Mouse (Mus musculus) heart, postnatal 25 days (tissue): ENCODE data around the gene Ghrl. TPM values are rescaled to one million over a fixed set of nuclear protein-coding genes. Genes with fewer than 3 reads are reported as not detected.

Experiments used
- DNase-seq: peaks from one replicate; pipeline ENCODE4 v3.0.0; 2022; ENCODE audit warnings: low spot score
- intact Hi-C: fragments of 180-260 bp; cut with DNase I; formaldehyde crosslinking; loops from one replicate; pipeline ENCODE4 v1.15.1; 2025
- total RNA-seq, 2 experiments: library from RNA; stranded (reverse); gene quantifications; 2 replicates each; pipeline ENCODE4 v1.2.3; 2021

Gene Ghrl
- total RNA-seq, 2 experiments from 2014 or later: not detected

DNA sequence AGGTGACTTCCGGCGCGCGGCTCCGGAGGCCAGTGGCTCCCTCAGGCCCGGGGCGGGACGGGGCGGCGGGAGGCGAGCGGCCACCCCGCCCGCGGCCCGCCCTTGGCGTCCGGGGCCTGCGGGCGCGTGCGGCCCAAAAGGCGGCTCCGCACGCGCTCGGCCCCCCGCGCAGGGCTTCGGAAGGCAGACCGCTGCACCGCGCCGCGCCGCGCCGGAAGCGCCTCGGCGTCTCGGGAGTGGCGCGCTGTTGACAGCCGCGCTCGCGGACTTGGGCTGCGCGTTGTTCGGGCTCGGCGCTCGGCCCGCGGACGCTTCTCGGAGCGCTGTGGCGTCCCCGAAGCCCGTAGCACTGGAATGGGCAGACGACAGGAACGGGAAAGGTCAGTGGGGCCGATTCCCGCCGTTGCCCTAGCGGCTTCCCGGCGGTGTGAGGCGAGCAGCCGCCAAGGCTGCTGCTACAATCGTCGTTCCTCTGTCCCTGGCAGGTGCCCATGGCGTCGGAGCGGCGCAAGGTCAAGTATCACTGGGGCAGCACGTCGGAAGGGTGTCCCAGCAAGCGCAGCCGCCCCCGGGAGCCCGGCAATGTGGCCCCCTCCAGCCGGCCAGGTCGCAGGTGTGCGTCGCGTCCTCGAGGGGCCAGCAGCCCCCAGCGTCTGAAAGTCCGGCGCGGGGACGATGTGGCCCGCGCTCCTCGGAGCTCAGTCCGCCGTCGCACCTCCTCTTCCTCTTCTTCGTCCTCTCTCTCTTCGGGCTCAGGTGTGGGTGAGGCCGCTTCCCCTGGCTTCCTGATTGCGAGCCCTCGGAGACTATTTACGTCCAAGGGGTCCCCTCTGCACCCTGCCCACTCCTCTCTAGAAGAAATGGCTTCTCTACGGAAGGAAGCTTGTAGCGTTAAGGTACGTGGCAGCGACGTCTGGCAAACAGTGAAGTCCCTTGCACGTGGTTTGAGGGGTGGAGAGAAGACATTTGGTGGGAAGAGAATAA lies 22.2 kb downstream of the Ghrl start:
- DNase-seq: no peak
- intact Hi-C loops: loop anchor here (2.0 to 10.0 kb wide), 2 partner anchors 33 to 213 kb away; partner anchors contain the start of gene Creld1

DNA sequence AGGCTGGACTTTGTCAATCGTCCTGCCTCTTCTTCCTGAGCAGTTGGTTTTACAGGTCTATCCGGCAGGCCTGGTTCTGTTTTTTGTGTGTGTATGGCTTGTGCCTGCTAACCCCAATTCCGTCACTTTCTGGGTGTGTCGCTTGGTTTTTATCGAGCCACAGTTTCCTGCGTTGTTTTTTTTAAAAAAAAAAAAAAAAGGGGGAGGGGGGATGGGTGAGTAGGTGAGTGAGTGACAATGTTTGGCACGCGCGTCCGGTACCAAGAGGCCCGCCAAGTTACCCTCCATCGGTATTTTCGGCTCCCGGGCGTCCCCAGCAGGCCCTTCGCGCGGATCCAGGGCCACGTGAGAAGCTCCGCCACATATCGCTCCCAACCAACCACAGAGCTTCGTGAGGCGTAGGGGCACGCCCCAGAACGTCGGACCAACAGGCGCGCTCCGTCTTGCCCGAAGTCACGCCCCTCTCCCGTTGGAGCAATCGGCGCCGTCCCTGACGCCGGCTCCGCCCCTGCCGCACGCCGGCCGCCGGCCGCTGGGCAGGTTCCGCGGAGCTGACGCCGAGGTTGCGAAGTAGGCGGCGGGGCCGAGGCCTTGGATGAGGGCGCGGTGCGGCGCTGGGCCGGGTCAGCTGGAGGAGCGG lies 23.0 kb downstream of the Ghrl start, which contains the start of gene Tatdn2:
Gene Tatdn2, plus strand, starts transcription at position 469 of the 640 bp plus-strand sequence.
- intact Hi-C loops: loop anchor here (10.0 kb wide), 1 partner anchor 212 kb away; the partner anchor contains the start of gene Creld1
- peak; percentile 97 for DNase-seq

DNA sequence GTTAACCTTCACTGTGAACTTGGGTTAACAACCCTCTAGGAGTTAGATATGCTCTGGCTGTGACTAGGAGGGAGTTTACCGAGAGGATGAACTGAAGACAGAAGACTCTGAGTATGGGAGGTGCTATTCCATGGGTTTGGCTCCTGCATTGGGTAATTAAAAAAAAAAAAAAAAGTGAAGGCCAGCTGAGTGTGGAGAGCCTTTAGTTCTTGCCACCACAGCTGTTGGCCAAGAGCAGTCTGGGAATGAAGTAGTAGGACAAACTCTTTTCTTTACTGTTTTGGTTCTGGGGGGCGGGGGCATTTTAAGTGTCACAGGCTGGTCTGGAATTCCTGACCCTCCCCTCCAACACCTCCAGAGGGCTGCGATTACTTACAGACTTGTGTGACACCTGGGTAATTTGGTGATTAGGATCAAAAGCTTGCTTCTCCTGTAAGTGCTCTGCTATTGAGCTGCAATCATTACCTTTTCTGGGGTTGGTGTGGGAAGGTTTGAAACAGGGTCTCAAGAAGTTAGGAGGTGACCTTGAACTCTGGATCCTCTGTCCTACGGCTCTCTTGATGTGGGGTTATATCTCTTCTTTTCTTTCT lies 23.8 kb downstream of the Ghrl start:
- intact Hi-C loops: loop anchor here (10.0 kb wide), 1 partner anchor 211 kb away; the partner anchor contains the start of gene Creld1
- no peak for DNase-seq

DNA sequence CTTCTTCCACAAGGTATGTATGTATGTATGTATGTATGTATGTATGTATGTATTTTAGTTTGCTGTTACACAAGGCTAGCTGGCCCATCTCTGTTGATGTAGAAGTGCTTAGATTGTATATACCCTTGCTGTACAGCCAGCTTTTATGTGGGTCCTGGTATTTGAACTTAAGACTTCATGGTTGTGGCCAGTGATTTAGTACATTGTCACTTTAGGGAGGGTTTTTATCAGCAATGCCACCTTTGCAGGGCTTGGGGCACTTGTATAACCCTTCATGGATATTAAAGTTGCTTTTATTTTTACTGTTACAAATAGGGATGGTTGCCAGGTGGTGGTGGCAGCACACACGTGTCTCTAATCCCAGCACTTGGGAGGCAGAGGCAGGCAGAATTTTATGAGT lies 24.5 kb downstream of the Ghrl start:
- intact Hi-C loops: loop anchor here (10.0 kb wide), 1 partner anchor 210 kb away; the partner anchor contains the start of gene Creld1
- DNase-seq: no peak

- DNase-seq: no peak
- intact Hi-C loops: loop anchor here (10.0 kb wide), 1 partner anchor 209 kb away; the partner anchor contains the start of gene Creld1
Measured at GRCm38 (mm10) chr6:113693377-113693776, 26.3 kb downstream of the Ghrl start.

DNA sequence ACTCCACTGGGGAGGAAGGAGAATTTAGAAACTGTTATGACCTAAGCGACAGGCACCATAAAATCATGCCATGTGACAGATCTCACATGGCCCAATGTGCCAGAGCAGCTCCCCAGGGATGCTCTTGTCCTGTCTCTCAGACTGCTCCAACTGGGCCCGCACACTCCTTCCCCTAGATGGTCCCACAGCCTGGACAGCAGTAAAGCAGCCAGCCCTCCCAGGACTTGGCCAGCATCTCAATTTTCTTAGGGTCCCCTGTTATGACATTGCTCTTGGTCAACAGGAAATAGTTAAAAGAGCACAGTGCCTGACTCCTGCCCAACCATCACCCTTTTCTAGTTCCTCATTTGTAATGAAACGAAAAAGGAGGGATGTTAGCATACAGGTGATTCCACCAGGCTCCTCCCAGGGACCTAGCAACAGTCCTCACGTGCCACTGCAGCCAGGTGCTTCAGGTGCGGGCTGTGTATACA lies 27.0 kb downstream of the Ghrl start:
- intact Hi-C loops: loop anchor here (10.0 kb wide), 1 partner anchor 208 kb away; the partner anchor contains the start of gene Creld1
- no peak for DNase-seq

GRCm38 (mm10) chr6:113691084-113691462 lies 28.6 kb downstream of the Ghrl start:
- DNase-seq: no peak
- intact Hi-C loops: loop anchor here (10.0 kb wide), 1 partner anchor 206 kb away; the partner anchor contains the start of gene Creld1

DNA sequence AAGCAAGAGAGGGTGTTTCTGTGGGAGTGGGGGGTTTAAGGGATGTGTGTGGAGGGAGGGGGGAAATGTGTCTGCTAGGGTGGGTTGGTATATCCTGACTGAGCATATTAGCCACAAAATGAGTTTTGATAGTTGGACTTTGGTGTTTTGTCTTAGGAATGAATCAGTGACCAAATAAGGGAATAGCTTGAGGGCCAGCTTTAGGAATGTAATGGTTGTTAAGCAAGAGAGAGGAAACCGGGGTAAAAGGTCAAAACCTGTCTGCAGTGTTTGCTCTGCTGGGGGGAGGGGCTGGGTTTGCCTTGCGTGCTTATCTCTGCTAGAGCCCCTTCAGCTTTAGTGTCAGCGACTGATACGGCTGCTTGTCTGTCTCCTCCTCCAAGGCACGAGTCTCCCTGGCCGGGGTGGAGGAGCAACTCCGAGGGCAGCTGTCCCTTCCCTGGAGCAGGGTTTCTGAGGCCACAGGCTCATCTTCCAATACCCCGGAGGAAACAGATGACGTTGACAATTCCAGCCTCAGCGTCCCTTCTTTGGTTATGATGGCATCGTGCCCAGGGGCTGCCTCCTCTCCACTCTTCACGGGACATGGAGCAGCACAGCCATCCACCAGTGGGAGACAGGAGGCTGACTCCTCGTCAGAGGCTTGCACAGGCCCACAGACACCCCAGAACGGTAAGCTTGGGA lies 29.1 kb downstream of the Ghrl start:
- DNase-seq: no peak
- intact Hi-C loops: loop anchor here (10.0 kb wide), 1 partner anchor 206 kb away; the partner anchor contains the start of gene Creld1

- no peak for DNase-seq
- intact Hi-C loops: loop anchor here (10.0 kb wide), 1 partner anchor 205 kb away; the partner anchor contains the start of gene Creld1
Measured at GRCm38 (mm10) chr6:113690008-113690399, 29.7 kb downstream of the Ghrl start.

DNA sequence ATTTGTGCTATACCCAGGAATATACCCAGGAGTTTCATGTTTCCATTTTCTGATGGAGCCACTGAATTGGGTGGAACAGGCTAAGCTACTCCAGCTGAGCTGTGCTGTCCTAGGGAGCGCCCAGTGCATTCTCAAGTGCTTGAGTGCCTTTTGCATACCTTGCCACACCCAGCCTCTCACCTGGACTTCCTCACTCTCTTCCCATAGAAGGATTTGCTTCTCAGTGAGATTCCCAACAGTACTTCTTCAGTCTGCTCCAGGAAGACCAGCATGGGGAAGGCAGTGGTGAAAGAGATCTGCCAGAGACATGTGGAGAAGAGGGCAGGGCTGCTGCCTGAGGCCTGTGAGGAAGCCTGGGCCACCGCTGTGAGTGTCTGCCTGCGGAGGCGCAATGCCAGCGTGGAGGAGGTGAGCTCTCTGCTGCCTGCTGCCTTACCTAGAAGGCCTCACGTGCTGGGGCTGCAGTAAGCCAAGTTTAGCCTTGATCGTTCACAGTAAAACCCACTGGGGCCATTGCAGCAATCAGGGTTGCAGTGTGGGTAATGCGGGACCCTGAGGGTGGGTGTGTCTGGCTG lies 33.0 kb downstream of the Ghrl start:
- intact Hi-C loops: no loop called here
- DNase-seq: no peak

DNA sequence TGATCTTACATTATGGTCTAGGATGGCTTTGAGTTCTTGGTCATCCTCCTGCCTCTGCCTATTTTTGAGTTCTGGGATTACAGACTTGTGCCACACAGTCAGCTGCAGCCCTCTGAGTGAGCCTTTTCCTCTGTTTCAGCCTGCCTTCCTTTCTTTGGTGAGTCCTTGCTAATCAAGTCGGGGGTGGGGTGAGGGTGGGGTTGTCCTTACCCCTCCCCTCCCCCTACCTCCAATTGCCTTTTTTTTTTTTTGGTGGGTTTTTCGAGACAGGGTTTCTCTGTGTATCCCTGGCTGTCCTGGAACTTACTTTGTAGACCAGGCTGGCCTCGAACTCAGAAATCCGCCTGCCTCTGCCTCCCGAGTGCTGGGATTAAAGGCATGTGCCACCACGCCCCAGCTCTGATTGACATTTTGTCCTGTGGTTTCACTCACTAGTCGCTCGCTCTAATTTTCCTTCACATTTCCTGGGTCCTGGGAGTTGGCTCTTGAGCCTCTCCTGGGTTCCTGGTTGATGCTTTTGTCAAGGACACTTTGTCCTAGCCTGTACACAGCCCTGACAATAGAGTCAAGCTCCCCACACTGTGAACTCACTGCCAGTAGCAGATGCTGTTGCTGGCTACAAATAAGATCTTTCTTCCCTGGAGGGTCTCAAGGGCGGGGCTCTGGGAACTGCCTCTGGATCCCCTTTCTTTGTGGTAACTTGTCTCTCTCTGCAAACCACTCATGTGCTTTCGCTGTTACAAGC lies 36.4 kb downstream of the Ghrl start:
- DNase-seq: no peak
- intact Hi-C loops: no loop called here

DNA sequence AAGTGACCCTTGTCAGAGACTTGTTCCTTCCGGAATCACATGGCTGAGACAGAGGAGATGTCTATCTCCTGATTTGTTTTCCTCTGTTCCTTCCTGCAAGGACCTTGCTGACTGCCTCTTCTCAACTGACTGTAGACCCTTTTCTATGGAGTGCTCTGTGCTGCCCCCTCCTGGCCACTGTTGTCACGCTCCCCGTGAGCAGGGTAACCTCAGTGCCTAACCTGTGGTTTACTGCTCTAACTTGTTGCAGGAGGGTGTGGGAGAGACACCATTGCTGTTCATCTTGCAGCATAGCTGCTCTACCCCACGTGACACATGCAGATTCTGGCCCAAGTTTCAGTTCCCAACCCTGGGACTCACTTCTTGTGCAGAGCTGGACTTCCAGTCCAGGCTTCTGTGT lies 38.4 kb downstream of the Ghrl start:
- intact Hi-C loops: loop anchor here (1.0 kb wide), 1 partner anchor 43 kb away; the partner anchor contains the start of gene Irak2
- peak; percentile 64 for DNase-seq

GRCm38 (mm10) chr6:113679993-113680566 lies 39.6 kb downstream of the Ghrl start:
- DNase-seq: no peak
- intact Hi-C loops: no loop called here

DNA sequence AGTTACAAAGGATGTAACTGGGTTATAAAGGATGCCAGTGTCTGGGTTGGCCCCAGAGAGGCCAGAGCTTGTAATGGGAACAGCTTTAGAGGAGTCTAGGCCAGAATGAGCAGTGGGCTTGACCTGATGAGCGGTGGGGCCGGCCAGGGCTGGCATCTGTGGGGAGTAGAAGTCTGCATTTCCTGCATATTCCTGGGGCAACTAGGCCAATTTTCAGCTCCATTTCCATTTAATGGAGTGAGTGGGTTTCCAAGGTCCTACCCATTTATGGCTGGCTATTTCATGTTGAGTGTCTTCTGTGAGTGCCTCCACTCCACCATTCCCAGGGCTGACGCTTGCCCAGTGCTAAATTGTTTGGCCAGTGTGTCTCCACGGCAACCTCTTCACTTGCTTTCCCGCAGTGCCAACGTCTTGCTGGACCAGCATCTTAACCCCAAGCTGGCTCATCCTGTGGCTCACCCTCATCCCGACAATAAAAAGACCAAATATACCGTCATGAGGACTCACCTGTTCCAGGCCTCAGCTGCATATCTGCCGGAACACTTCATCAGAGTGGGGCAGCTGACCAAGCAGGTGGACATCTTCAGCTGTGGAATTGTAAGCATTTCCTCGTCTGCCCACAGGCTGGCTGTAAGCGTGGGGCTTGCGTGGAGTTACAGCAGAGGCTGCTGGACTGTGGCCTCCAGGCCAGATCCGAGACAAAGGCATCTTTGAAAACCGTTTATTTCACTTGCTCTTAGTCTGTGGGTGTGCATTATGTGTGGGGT lies 41.3 kb downstream of the Ghrl start:
- intact Hi-C loops: no loop called here
- no peak for DNase-seq

DNA sequence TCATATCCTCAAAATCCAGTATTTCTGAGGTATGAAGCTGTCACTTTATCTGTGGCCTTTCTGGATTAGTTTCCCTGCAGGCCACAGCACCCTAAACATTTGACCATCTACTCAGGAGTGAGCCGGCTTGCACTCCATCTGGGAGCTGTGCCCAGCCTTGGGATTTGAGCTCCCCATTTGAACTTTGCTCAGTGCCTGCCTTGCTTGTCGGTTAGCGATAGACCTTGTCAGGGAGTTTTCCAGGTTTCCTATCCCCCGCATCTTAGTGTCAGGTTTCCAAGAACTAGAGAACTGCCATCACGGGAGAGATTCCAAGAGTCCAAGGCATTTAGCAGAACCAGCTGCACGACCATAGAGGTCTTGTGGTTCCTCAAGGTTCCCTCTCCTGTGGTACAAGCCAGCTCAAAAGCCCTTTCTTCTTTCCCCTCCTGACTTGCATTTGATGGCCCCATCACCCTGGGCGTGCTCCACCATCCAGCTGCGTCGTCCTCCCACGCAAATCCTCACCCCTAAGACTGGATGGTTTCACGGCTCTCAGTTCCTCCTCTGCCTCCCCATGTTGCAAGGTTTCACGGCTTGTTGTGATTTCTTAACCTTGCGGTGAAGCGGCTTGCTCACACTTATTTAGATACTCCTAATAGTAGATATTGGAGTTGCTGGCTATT lies 42.5 kb downstream of the Ghrl start:
- intact Hi-C loops: no loop called here
- DNase-seq: no peak

- no peak for DNase-seq
- intact Hi-C loops: no loop called here
Measured at GRCm38 (mm10) chr6:113675991-113676390, 43.7 kb downstream of the Ghrl start.

GRCm38 (mm10) chr6:113675234-113675633 lies 44.4 kb downstream of the Ghrl start:
- intact Hi-C loops: no loop called here
- DNase-seq: no peak
